Mouse (Mus musculus) hematopoietic stem cell, adult 5-6 weeks (primary cell): ENCODE data around the gene Tmem106c. TPM values are rescaled to one million over a fixed set of nuclear protein-coding genes. Genes with fewer than 3 reads are reported as not detected.

Source experiments
- ATAC-seq, 2 experiments: fragments of 125-278 bp in 1 of 2; replicated peaks in 1 of 2; 2 replicates each; pipeline ENCODE4 v1.8.0; 2016 to 2017; ENCODE audit warnings: inconsistent platforms in 2 of 2, mild to moderate bottlenecking in 2 of 2, moderate number of reproducible peaks in 2 of 2, low read depth in 1 of 2, moderate TSS enrichment in 1 of 2; ENCODE audit not compliant: low FRiP score in 2 of 2, poor library complexity in 2 of 2, severe bottlenecking in 2 of 2, insufficient read depth in 1 of 2, low TSS enrichment in 1 of 2
- total RNA-seq: library from RNA; stranded (forward); fragments of 172-1452, 232-1000 nt; gene quantifications from 2 replicates; pipeline ENCODE4 v1.2.3, GENCODE M21; 2017

The Tmem106c gene
- total RNA-seq, 1 experiment from 2014 or later, result 45.1 TPM

DNA sequence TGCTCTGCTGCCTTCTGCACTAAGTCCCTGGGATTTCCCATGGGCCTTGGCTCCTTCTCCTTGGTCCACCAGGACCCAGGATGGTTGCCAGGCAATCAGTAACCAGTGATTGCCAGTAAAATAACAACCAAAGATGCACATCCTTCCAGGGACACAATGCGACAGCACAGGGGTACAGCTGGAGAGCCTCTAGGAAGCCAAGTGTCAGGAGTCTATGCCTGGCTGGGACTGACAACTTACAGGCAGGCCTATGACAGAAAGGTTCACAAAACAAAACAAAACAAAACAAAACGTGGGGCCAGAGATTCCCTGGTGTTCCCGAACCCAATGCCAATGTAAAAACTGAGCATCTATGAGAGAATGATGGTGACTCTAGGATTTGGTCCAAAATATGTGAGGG, 55.0 kb downstream of the Tmem106c start:
- no peak for ATAC-seq

Other genes starting within 250 kb of the Tmem106c start
- gene Endou, start 232.9 kb upstream of the Tmem106c start, total RNA-seq, result 1.4 and 3.4 TPM in 2 replicates
- gene Rapgef3, start 196.2 kb upstream of the Tmem106c start, total RNA-seq, result 5.5 and 18.2 TPM in 2 replicates
- gene Slc48a1, start 185.7 kb upstream of the Tmem106c start, total RNA-seq, result 61.1 and 68.9 TPM in 2 replicates
- gene Hdac7, start 119.7 kb upstream of the Tmem106c start, total RNA-seq, result 15.4 and 18.9 TPM in 2 replicates
- gene Vdr, start 53.6 kb upstream of the Tmem106c start, total RNA-seq, result 2.3 and 2.9 TPM in 2 replicates
- not detected in 2 replicates for gene Col2a1, start 40.5 kb downstream of the Tmem106c start, total RNA-seq
- gene Pfkm, start 128.4 kb downstream of the Tmem106c start, total RNA-seq, result 38.0 and 41.3 TPM in 2 replicates
- 58.2 and 63.0 TPM in 2 replicates for gene Senp1, start 129.5 kb downstream of the Tmem106c start, total RNA-seq
- gene Asb8, start 201.4 kb downstream of the Tmem106c start, total RNA-seq, result 17.2 and 20.4 TPM in 2 replicates
- 0.10 TPM in 1 of 2 replicates, not detected in the other for gene Ccdc184, start 203.0 kb downstream of the Tmem106c start, total RNA-seq
- not detected in 2 replicates for gene Olfr288, start 231.3 kb downstream of the Tmem106c start, total RNA-seq